Mouse (Mus musculus) C2C12 (cell line): ENCODE results near the gene Bcas3. TPM values are rescaled to one million over a fixed set of nuclear protein-coding genes. Genes with fewer than 3 reads are reported as not detected.

Source experiments
- H3K27me3 ChIP-seq: one replicate; pipeline ENCODE4 v1.6.1; 2011; ENCODE audit not compliant: control insufficient read depth, insufficient read depth, insufficient read length
- H3K36me3 ChIP-seq: one replicate; pipeline ENCODE4 v1.6.1; 2011; ENCODE audit not compliant: control insufficient read depth, insufficient read depth
- H3K4me3 ChIP-seq: one replicate; pipeline ENCODE4 v1.5.1; 2011; ENCODE audit warnings: mild to moderate bottlenecking, control low read depth; ENCODE audit not compliant: poor library complexity, insufficient read depth, severe bottlenecking
- H3K79me2 ChIP-seq: one replicate; pipeline ENCODE4 v1.6.1; 2011; ENCODE audit not compliant: control insufficient read depth, insufficient read depth
- H3K79me3 ChIP-seq: one replicate; pipeline ENCODE4 v1.6.1; 2011; ENCODE audit warnings: low read depth, control low read depth
- H3ac ChIP-seq: one replicate; pipeline ENCODE3; 2011; ENCODE audit warnings: low read depth; ENCODE audit not compliant: control insufficient read depth, insufficient read length
- CEBPB ChIP-seq: IDR thresholded peaks from one replicate; pipeline ENCODE4 v1.6.1; 2011; ENCODE audit warnings: low read depth, mild to moderate bottlenecking, control low read depth, moderate library complexity
- CTCF ChIP-seq: IDR thresholded peaks from one replicate; pipeline ENCODE4 v1.5.1; 2011; ENCODE audit not compliant: control insufficient read depth, insufficient read depth, insufficient read length
- FOSL1 ChIP-seq: IDR thresholded peaks from one replicate; pipeline ENCODE4 v1.8.0; 2011; ENCODE audit warnings: mild to moderate bottlenecking, low read length; ENCODE audit not compliant: poor library complexity, insufficient read depth, severe bottlenecking
- MAX ChIP-seq: IDR thresholded peaks from one replicate; pipeline ENCODE4 v1.6.1; 2011; ENCODE audit warnings: mild to moderate bottlenecking, control low read depth
- MYOD1 ChIP-seq: IDR thresholded peaks from one replicate; pipeline ENCODE4 v1.6.1; 2011; ENCODE audit warnings: low read depth; ENCODE audit not compliant: control insufficient read depth, insufficient read length
- MYOG ChIP-seq: IDR thresholded peaks from one replicate; pipeline ENCODE4 v1.6.1; 2011; ENCODE audit not compliant: control insufficient read depth, insufficient read length; ENCODE audit errors: extremely low read depth
- USF1 ChIP-seq: IDR thresholded peaks from one replicate; pipeline ENCODE4 v1.6.1; 2011; ENCODE audit warnings: low read depth, mild to moderate bottlenecking, control low read depth, moderate library complexity
- polyA plus RNA-seq: library from polyadenylated mRNA; unstranded; fragments of >200 nt; fragmentation: generic; extraction: Trizol; gene quantifications from one replicate; pipeline ENCODE4 v1.2.1, GENCODE M21; 2012; ENCODE audit warnings: missing spikeins

The Bcas3 gene
- polyA plus RNA-seq, 1 experiment = 11.1 TPM

DNA sequence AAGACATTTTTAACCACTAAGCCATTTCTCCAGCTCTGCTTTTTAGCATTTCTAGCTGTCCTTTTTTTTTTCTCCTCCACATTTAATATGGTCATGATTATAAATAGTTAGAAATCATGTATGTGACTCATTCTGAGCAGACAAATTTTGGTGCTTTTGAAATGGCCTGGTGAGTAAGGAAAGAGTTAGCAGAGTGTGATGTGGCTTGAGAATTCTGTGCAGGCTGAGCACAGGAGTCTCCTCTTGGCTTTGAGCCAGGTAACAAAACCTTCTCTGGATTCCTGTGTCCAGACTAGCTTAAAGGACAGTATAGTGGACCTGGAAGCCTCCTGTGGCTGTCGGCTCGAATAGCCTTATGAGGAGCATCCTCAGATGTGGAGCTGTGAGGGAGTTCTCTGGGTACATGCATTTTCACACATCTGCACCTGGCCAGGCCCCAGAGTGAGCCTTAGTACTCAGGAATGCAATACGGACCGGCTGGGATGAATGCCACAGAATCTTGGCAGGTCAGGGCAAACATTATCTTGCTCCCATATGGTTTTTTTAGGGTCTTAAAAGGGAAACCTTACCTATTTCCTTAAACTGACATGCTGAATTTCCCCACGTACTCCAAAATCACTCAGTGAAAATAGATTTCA, 256.5 kb downstream of the Bcas3 start:
- Histone ChIP-seq H3K27me3 (no peaks in the 10 kb centered on the region), H3K36me3 (no peaks in the 10 kb centered on the region), H3K4me3 (no peak overlapping the region), H3K79me2 (no peaks in the 10 kb centered on the region), H3K79me3 (no peaks in the 10 kb centered on the region), H3ac (no peak overlapping the region)
- TF ChIP-seq MAX (no peak), MYOD1 (no peak), MYOG (no peak), FOSL1 (no peak), CEBPB (no peak), USF1 (no peak), CTCF (no peak)

DNA sequence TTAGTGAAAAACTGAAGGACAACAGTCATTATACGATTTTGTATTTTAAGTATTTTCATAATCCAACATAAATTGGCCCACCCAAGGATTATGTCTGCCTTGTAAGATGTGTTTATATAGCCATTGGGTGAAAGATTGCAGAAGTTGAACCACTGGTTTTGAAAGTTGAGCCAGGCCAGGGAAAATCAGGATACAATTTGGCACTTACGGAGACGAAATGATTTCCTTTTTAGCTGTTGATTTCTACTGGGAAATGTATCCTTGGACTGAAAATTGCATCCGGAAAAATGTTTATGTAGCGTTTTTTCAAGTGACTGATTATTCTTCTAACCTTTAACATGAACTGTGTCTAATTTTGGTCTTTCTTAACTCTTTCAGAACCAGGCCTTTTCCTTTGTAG, 260.1 kb downstream of the Bcas3 start:
- Histone ChIP-seq H3K36me3 (no peaks in the 10 kb centered on the region), H3K27me3 (no peaks in the 10 kb centered on the region), H3ac (no peak overlapping the region), H3K4me3 (no peak overlapping the region), H3K79me2 (no peaks in the 10 kb centered on the region), H3K79me3 (no peaks in the 10 kb centered on the region)
- TF ChIP-seq CEBPB = no peak
- no peak for TF ChIP-seq MYOD1
- no peak for TF ChIP-seq CTCF
- TF ChIP-seq MAX = no peak
- TF ChIP-seq USF1 = no peak
- no peak for TF ChIP-seq FOSL1
- no peak for TF ChIP-seq MYOG

DNA sequence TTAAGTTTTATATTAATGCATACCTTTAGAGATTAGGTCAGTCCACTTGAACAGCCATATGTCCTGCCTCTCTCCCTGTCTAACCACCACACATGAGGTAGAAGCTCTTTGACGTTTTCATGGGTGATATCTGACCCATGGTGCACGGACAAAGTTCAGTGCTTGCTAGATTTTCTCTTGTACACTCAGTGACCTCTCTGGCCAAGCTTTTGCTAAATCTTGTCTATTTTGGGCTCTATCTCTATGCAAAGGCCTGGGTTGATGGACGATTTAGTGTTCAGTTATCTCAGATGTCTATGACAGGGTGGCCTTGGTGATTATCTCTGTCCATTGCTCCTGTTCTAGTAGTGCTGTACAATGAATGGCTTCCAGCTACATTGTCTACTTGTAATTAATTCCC, 260.6 kb downstream of the Bcas3 start:
- Histone ChIP-seq H3K79me3 (no peaks in the 10 kb centered on the region), H3K36me3 (no peaks in the 10 kb centered on the region), H3K79me2 (no peaks in the 10 kb centered on the region), H3K4me3 (no peak overlapping the region), H3K27me3 (no peaks in the 10 kb centered on the region), H3ac (no peak overlapping the region)
- TF ChIP-seq USF1 (no peak), CTCF (no peak), MYOD1 (no peak), FOSL1 (no peak), MYOG (no peak), CEBPB (no peak), MAX (no peak)

GRCm38 (mm10) chr11:85614431-85614830, 261.5 kb downstream of the Bcas3 start:
- H3K4me3 ChIP-seq = no peak overlapping the region
- no peaks in the 10 kb centered on the region for H3K36me3 ChIP-seq
- no peak for TF ChIP-seq CEBPB
- no peak for TF ChIP-seq MAX
- no peak for TF ChIP-seq USF1
- TF ChIP-seq MYOD1 = no peak
- no peak for TF ChIP-seq MYOG
- no peak for TF ChIP-seq FOSL1
- no peak for TF ChIP-seq CTCF
- H3K79me3 ChIP-seq = no peaks in the 10 kb centered on the region
- no peak overlapping the region for H3ac ChIP-seq
- H3K79me2 ChIP-seq = no peaks in the 10 kb centered on the region
- H3K27me3 ChIP-seq = no peaks in the 10 kb centered on the region

DNA sequence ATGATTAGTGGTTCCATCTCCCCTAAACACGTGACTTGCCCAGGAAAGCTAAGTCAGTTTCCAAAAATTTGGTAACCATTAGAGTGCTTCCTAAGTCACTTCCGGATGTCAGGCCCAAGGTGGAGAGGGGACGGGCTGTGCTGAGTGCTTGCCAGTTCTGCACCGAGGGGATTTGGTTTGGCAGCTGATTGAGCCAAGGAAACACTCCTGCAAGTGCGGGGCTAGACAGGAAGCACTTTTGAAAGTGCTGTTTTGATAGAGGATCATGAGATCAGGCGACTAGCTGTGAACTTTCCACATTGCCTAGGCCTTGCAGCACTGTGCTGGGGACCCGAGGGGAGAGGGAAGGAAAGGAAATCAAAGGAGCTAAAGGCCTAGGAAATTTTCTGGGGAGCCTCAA, 262.5 kb downstream of the Bcas3 start:
- no peak for TF ChIP-seq MYOG
- TF ChIP-seq MAX = no peak
- TF ChIP-seq FOSL1 = no peak
- no peak for TF ChIP-seq CEBPB
- no peak for TF ChIP-seq CTCF
- TF ChIP-seq MYOD1 = no peak
- no peak for TF ChIP-seq USF1
- no peak overlapping the region for H3ac ChIP-seq
- no peaks in the 10 kb centered on the region for H3K27me3 ChIP-seq
- no peak overlapping the region for H3K4me3 ChIP-seq
- no peaks in the 10 kb centered on the region for H3K36me3 ChIP-seq
- H3K79me2 ChIP-seq = no peaks in the 10 kb centered on the region
- H3K79me3 ChIP-seq = no peaks in the 10 kb centered on the region

DNA sequence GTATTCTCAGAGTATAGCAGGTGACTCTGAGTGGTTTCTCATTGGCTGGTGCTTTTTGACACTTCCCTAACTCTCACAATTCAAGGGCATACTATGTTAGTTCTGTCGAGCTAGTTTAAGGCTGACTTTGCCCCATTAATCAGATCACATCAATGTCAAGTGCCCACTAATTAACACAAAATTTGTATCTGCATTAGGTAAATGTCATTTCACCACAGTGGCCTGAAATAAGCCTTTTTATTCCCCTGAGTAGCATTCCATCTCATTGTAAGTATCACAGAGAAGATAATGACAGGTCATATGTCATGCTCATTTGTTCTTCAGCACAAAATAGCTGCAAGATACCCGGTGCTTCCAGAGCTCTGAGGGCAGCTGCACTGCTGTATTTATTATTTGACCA, 268.5 kb downstream of the Bcas3 start:
- Histone ChIP-seq H3K27me3 (no peaks in the 10 kb centered on the region), H3K4me3 (no peak overlapping the region), H3K36me3 (no peaks in the 10 kb centered on the region), H3K79me3 (no peaks in the 10 kb centered on the region), H3ac (no peak overlapping the region), H3K79me2 (no peaks in the 10 kb centered on the region)
- TF ChIP-seq FOSL1 (no peak), MYOD1 (no peak), MAX (no peak), MYOG (no peak), CTCF (no peak), CEBPB (no peak), USF1 (no peak)
